Mouse (Mus musculus) kidney, adult 10 weeks (tissue): ENCODE measurements around the gene Sarnp. TPM values are rescaled to one million over a fixed set of nuclear protein-coding genes. Genes with fewer than 3 reads are reported as not detected.

ENCODE experiments used
- polyA plus RNA-seq: library from polyadenylated mRNA; stranded (reverse); fragments of 350-450 nt; fragmentation: Illumina TruSeq; extraction: RNeasy Lipid Tissue Mini Kit (QIAGEN cat#74804); gene quantifications from one replicate; pipeline ENCODE4 v1.2.3, GENCODE M21; 2014; ENCODE audit warnings: low read depth, low replicate concordance

Gene Sarnp
- polyA plus RNA-seq, result 248 TPM

DNA sequence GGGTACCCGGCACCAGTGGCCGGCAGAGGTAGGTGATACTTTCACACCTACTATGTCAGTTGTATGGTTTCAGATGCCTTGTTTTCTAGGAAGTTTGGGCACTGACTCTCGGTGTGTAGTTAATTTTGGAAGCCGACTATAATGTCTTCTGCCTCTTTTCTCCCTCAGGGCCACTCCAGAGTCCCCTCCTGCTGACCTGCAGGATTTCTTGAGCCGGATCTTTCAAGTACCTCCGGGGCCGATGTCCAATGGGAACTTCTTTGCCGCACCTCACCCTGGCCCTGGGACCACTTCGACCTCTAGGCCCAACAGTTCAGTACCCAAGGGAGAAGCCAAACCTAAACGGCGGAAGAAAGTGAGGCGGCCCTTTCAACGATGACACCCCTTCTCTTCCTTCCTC is at the start of gene Sarnp:
Gene Sarnp, plus strand, starts transcription at position 301 of the 400 bp plus-strand sequence.

DNA sequence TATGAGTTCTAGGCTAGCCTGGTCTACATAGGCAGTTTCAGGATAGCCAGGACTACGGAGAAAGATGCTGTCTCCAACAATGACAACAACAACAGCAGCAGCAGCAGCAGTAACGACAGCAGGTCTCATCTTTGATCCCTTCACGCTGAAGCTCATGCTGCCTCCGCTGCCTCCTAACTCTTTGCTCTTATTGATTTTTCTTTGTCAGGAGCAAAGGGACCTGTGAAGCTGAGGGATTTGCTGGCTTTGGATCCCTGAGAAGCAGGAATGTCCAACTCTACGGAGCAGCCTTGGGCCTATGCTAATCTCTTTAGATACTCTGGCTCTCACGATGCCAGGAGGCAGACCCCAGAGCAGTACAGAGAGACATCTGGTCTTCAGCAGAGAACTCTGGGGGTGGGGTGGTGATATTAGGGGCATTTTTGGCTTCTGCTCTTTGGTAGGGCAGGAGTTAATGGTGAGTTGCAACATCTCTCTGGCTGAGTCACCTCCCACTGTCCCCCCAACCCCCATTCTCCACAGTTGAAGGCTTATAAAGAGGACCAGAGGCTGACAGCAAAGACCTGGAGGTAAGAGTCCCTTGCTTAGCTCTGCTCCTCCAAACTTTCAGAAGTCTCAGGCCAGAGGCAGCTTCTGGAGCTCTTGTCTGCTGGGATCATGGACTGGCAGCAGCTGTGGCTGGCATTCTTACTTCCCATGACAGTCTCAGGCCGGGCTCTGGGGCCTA is 26.6 kb upstream of the Sarnp start, which contains the start of gene Mmp19:
Gene Mmp19, plus strand, starts transcription at position 513 of the 727 bp plus-strand sequence.

GRCm38 (mm10) chr10:128803771-128804270 is 13.3 kb upstream of the Sarnp start, which contains the start of gene Dnajc14:
Gene Dnajc14, plus strand, starts transcription at chr10:128804062.

GRCm38 (mm10) chr10:128804271-128805091 is 12.7 kb upstream of the Sarnp start, which contains the start of gene Tmem198b:
Gene Tmem198b, minus strand, starts transcription at chr10:128804370.

GRCm38 (mm10) chr10:128821358-128822056 is 4.4 kb downstream of the Sarnp start, which contains the start of gene Ormdl2:
Gene Ormdl2, minus strand, starts transcription at chr10:128821645.

DNA sequence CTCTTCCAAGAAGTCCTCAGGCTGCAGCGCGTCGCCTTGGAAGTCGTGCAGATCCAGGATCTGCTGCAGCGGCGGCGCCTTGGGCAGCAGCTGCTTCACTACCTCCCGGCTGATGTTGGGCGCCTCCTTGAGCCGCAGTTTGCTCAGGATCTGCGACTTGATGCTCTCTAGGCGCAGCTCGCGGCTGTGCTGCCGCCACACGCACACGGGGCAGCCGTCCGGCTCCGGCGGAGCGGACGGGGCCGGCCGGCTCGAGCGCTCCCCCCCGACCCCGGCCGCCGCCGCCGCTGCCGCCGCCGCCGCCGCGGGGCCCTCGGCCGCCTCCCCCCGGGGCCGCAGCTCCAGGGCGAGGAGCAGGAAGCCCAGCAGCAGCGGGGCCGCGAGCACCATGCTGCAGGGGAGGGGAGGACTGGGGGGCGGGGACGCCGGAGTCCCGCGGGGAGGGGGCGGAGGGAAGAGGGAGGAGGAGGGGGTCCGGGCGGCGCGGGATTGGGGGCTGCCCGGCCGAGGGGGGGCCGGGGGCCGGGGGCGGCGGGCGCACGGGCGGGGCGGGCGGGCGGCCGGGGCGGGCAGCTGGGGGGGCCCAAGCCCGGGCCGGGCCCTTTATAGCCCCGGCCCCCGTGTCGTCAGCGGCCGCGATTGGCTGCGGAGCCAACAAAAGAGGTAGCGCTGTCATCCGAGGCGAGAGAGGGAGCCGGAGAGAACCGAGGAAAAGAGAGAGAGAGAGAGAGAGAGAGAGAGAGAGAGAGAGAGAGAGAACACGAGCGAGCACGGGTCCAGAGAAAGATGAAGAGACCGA is 74.4 kb downstream of the Sarnp start, which contains the start of gene Gdf11:
Gene Gdf11, minus strand, starts transcription at position 423 of the 799 bp plus-strand sequence.

GRCm38 (mm10) chr10:128900698-128901097 is 83.6 kb downstream of the Sarnp start, which contains the start of gene Cd63:
Gene Cd63, plus strand, starts transcription at chr10:128900989.

GRCm38 (mm10) chr10:128922822-128923012 is 105.6 kb downstream of the Sarnp start, which contains the start of gene Rdh5:
Gene Rdh5, minus strand, starts transcription at chr10:128922888.

GRCm38 (mm10) chr10:128923935-128924334 is 106.8 kb downstream of the Sarnp start, which contains the start of gene Bloc1s1:
Gene Bloc1s1, minus strand, starts transcription at chr10:128924035.

Other genes starting within 250 kb of the Sarnp start
- gene Erbb3, start 227.7 kb upstream of the Sarnp start, polyA plus RNA-seq, result 28.2 TPM
- 7.0 TPM for gene Rps26, start 190.6 kb upstream of the Sarnp start, polyA plus RNA-seq
- 1.1 TPM for gene Ikzf4, start 171.3 kb upstream of the Sarnp start, polyA plus RNA-seq
- gene Suox, start 143.3 kb upstream of the Sarnp start, polyA plus RNA-seq, result 25.8 TPM
- gene Rab5b, start 121.1 kb upstream of the Sarnp start, polyA plus RNA-seq, result 128 TPM
- gene Pmel, start 113.1 kb upstream of the Sarnp start, polyA plus RNA-seq, result not detected
- gene Cdk2, start 112.3 kb upstream of the Sarnp start, polyA plus RNA-seq, result 8.1 TPM
- 8.3 TPM for gene Dgka, start 72.5 kb upstream of the Sarnp start, polyA plus RNA-seq
- gene Pym1, start 69.4 kb upstream of the Sarnp start, polyA plus RNA-seq, result 0.57 TPM
- 0.36 TPM for gene Mmp19, start 26.4 kb upstream of the Sarnp start, polyA plus RNA-seq
- 33.2 TPM for gene Dnajc14, start 13.3 kb upstream of the Sarnp start, polyA plus RNA-seq
- gene Tmem198b, start 13.0 kb upstream of the Sarnp start, polyA plus RNA-seq, result 2.6 TPM
- 130 TPM for gene Ormdl2, start 4.3 kb downstream of the Sarnp start, polyA plus RNA-seq
- 3.1 TPM for gene Gdf11, start 74.4 kb downstream of the Sarnp start, polyA plus RNA-seq
- gene Cd63, start 83.7 kb downstream of the Sarnp start, polyA plus RNA-seq, result 1,560 TPM
- gene Rdh5, start 105.6 kb downstream of the Sarnp start, polyA plus RNA-seq, result 5.7 TPM
- 12.2 TPM for gene Bloc1s1, start 106.7 kb downstream of the Sarnp start, polyA plus RNA-seq
- gene Itga7, start 116.5 kb downstream of the Sarnp start, polyA plus RNA-seq, result 0.85 TPM
- 25.7 TPM for gene Mettl7b, start 143.7 kb downstream of the Sarnp start, polyA plus RNA-seq
- gene Olfr9, start 172.1 kb downstream of the Sarnp start, polyA plus RNA-seq, result not detected
- not detected for gene Olfr763, start 193.5 kb downstream of the Sarnp start, polyA plus RNA-seq
- not detected for gene Olfr764-ps1, start 222.6 kb downstream of the Sarnp start, polyA plus RNA-seq
- not detected for gene Olfr765, start 232.7 kb downstream of the Sarnp start, polyA plus RNA-seq